Mouse (Mus musculus): ENCODE data around the gene Egr2. TPM values are rescaled to one million over a fixed set of nuclear protein-coding genes. Genes with fewer than 3 reads are reported as not detected.

The Egr2 gene
- polyA plus RNA-seq, 1 experiment: 4.2 TPM

- Histone ChIP-seq H3K79me3 (ENCODE audit: low read depth) (no peaks in the 10 kb centered on the region), H3K36me3 (ENCODE audit: control insufficient read depth, insufficient read depth) (no peaks in the 10 kb centered on the region), H3K4me3 (ENCODE audit: insufficient read depth, poor library complexity, severe bottlenecking) (no peak overlapping the region), H3ac (ENCODE audit: control insufficient read depth, insufficient read length, low read depth) (no peak overlapping the region), H3K27me3 (ENCODE audit: control insufficient read depth, insufficient read depth, insufficient read length) (no peaks in the 10 kb centered on the region), H3K79me2 (ENCODE audit: control insufficient read depth, insufficient read depth) (no peaks in the 10 kb centered on the region)
- TF ChIP-seq CTCF (IDR thresholded peaks at IDR 0.05; ENCODE audit: control insufficient read depth, insufficient read depth, insufficient read length): no peak
- TF ChIP-seq CEBPB (IDR thresholded peaks at IDR 0.05; ENCODE audit: low read depth): no peak
- TF ChIP-seq MYOG (IDR thresholded peaks at IDR 0.05; ENCODE audit: control insufficient read depth, extremely low read depth, insufficient read length): no peak
- no peak for TF ChIP-seq MYOD1 (IDR thresholded peaks at IDR 0.05; ENCODE audit: control insufficient read depth, insufficient read length, low read depth)
- TF ChIP-seq FOSL1 (IDR thresholded peaks at IDR 0.05; ENCODE audit: insufficient read depth, low read length, poor library complexity, severe bottlenecking): no peak
- TF ChIP-seq USF1 (IDR thresholded peaks at IDR 0.05; ENCODE audit: low read depth): no peak
- no peak for TF ChIP-seq MAX (IDR thresholded peaks at IDR 0.05)
Measured at GRCm38 (mm10) chr10:67581698-67582285, 46.5 kb downstream of the Egr2 start.

GRCm38 (mm10) chr10:67585873-67586610, 50.8 kb downstream of the Egr2 start:
- no peaks in the 10 kb centered on the region for H3K79me2 ChIP-seq (ENCODE audit: control insufficient read depth, insufficient read depth)
- no peaks in the 10 kb centered on the region for H3K79me3 ChIP-seq (ENCODE audit: low read depth)
- H3K27me3 ChIP-seq (ENCODE audit: control insufficient read depth, insufficient read depth, insufficient read length): no peaks in the 10 kb centered on the region
- TF ChIP-seq USF1 (IDR thresholded peaks at IDR 0.05; ENCODE audit: low read depth) (no peak), MYOD1 (IDR thresholded peaks at IDR 0.05; ENCODE audit: control insufficient read depth, insufficient read length, low read depth) (no peak), CEBPB (IDR thresholded peaks at IDR 0.05; ENCODE audit: low read depth) (no peak), MAX (IDR thresholded peaks at IDR 0.05) (no peak), FOSL1 (IDR thresholded peaks at IDR 0.05; ENCODE audit: insufficient read depth, low read length, poor library complexity, severe bottlenecking) (no peak), MYOG (IDR thresholded peaks at IDR 0.05; ENCODE audit: control insufficient read depth, extremely low read depth, insufficient read length) (no peak), CTCF (IDR thresholded peaks at IDR 0.05; ENCODE audit: control insufficient read depth, insufficient read depth, insufficient read length) (no peak)
- H3K36me3 ChIP-seq (ENCODE audit: control insufficient read depth, insufficient read depth): no peaks in the 10 kb centered on the region
- H3ac ChIP-seq (ENCODE audit: control insufficient read depth, insufficient read length, low read depth): no peak overlapping the region
- H3K4me3 ChIP-seq (ENCODE audit: insufficient read depth, poor library complexity, severe bottlenecking): no peak overlapping the region

Other genes with a start within 250 kb of the Egr2 start
- gene Ado, start 13.5 kb downstream of the Egr2 start, polyA plus RNA-seq (2012; fragmentation: generic; extraction: Trizol): 26.3 TPM